Mouse (Mus musculus) G1E-ER4 (cell line): ENCODE data around the gene Cldn10. TPM values are rescaled to one million over a fixed set of nuclear protein-coding genes. Genes with fewer than 3 reads are reported as not detected.

Source experiments
- GATA1 ChIP-seq: IDR thresholded peaks from one replicate; pipeline ENCODE4 v1.8.0; 2012; ENCODE audit warnings: low read length, inconsistent platforms
- polyA plus RNA-seq: library from polyadenylated mRNA; stranded (reverse); fragments of >175 nt; gene quantifications from 2 replicates; pipeline ENCODE4 v1.2.3, GENCODE M21; 2012

The Cldn10 gene
- polyA plus RNA-seq, 1 experiment = not detected

GRCm38 (mm10) chr14:118774507-118775428 is 12.9 kb upstream of the Cldn10 start:
- no peak for TF ChIP-seq GATA1

GRCm38 (mm10) chr14:118775554-118775953 is 12.2 kb upstream of the Cldn10 start:
- no peak for TF ChIP-seq GATA1

DNA sequence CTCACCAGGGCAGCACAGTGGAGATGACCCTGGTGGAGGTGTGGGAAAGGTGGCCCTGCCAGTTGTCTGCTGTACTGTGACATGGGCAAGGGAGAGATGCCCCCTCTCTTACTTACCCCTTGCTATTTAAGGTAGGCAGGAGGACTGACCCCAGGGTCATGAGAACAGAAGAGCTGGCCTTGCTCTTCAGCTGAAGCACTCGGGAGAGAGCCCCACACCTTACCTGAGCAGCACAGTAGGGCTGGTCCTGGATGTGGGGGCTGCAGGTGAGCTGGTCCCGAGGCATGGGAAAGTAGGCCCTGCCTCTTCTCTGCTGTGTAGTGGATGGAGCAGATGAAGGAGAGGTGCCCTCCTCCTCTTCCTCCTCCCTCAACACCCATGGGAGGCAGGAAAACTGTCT is 11.3 kb upstream of the Cldn10 start:
- TF ChIP-seq GATA1 = no peak

GRCm38 (mm10) chr14:118777478-118777877 is 10.2 kb upstream of the Cldn10 start:
- no peak for TF ChIP-seq GATA1

- no peak for TF ChIP-seq GATA1
Measured at GRCm38 (mm10) chr14:118781601-118782000, 6.1 kb upstream of the Cldn10 start.

- no peak for TF ChIP-seq GATA1
Measured at GRCm38 (mm10) chr14:118782241-118782640, 5.5 kb upstream of the Cldn10 start.

DNA sequence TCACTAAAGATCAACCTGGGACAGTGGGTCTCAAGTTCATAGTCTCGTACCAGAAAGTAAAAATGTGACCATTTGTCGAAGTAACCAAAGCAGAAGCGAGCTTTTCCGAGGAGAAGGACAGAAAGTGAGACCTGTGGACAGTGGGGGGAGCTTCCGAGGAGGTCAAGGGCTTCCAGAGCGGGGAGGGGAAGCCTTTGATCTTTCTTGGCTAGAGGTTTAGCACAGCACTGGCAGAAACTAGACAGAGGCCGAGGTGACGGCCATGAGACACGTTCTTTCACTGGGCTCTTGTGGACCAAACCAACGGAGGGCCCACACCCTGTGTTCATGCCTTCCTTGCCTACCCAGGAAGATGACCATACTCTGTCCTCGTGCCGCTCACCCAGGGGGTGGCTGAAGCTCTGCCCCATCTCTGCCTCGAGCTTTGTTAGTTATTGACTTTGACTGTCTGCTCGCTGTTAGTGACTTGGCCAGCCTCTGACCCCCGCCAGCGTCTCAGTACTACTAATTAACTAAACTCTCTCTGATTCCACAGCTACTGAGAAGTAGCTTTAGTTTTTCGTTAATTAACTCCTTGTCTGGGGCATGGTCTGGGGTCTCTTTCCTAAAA is 4.3 kb upstream of the Cldn10 start:
- no peak for TF ChIP-seq GATA1

GRCm38 (mm10) chr14:118790217-118790616 is 2.5 kb downstream of the Cldn10 start:
- no peak for TF ChIP-seq GATA1

- TF ChIP-seq GATA1 = no peak
Measured at GRCm38 (mm10) chr14:118792957-118793356, 5.2 kb downstream of the Cldn10 start.

DNA sequence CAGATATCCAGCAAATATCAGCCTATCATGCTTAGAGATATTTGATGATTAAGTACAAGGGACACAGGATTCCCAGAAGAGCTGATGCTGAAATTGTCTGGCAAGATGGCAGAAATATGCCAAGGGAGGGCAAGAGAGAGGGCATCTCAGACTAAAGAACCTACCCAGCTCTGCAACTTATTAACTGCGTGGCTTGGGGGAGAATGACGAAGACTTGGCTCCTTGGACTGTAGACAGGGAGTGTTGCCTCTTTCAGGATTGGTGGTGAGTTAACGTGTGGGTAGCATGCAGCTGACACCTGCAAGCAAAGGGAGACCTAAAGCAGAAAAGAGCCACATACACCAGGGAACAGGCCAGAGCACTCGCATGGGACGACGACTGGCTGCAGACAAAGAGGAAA is 5.7 kb downstream of the Cldn10 start:
- TF ChIP-seq GATA1 = no peak

- TF ChIP-seq GATA1 = no peak
Measured at GRCm38 (mm10) chr14:118794196-118794595, 6.5 kb downstream of the Cldn10 start.

- TF ChIP-seq GATA1 = no peak
Measured at GRCm38 (mm10) chr14:118794893-118795292, 7.2 kb downstream of the Cldn10 start.

DNA sequence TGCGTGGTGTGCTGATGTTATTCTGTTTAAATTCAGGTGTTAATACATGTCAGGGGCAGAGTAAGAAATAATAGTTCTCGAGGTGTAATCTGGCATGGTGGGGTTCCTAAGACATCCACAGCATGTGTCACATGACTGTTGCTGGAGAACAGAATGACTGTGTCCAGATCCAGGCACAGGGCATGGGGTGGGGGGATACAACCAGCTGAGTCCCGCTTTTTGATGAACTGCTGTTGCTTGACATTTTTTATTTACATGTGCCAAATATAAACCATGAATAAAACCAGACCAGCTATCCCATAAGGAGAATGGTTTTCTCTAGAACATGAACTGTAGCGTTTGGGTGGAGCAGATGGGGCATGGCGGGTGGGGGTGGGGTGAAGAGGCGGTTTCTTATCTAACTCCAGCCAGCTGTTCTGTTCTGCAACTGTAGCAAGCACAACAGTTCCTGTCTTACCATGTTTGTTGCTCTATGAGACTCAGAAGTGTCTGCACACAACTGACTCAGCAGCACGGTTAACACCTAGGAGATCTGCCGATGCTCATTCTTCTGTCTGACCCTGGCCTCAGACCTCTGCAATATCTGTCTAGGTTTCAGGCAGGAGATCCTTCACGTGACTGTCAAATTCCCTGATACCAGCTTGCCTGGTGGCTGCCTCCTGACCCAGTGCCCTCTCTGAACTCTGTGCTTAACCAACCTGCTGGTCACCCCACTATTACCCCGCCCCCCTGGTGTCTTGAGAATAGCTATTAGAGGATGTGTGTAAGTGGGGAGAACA is 8.4 kb downstream of the Cldn10 start:
- TF ChIP-seq GATA1 = peak; percentile 75

- no peak for TF ChIP-seq GATA1
Measured at GRCm38 (mm10) chr14:118796694-118797058, 9.0 kb downstream of the Cldn10 start.

- TF ChIP-seq GATA1 = no peak
Measured at GRCm38 (mm10) chr14:118797270-118797669, 9.6 kb downstream of the Cldn10 start.

DNA sequence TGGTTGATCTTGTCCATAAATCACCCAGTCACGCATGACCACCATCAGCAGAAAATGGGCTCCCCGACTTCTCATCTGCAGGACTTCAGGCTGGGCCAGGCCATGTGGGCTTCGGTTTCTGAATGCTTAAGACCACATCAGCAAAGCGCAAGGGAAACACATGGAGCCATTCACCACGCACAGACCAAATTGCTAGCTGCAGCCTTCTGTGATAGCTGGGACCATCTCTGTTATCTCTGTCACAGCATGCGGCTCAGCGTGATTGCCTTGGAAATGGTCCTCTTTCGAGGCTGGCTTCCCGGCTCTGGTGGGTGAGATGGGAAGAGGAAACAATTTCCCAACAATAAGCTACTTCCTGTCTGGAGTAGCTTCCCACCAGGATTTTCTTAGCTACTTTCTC is 12.2 kb downstream of the Cldn10 start:
- peak; percentile 73 for TF ChIP-seq GATA1

DNA sequence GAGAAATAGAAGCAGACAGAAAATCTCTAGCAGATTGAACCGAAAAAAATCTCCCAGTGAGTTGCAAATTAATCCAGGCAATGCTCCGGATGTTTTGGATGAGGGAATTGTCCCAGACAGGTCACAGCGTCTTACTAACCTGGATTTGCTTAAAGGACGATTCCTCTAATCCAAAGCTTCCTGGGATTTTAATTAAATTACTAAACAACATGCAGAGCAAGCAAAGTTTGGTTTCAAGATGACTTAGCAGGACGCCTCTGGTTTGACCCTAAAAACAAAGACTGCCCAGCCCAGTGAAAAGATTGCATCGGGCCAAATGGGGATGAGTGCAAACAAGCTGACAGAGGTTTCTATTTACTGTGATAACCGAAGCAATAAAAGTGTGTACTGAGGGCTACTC is 16.2 kb downstream of the Cldn10 start:
- no peak for TF ChIP-seq GATA1
